Mouse (Mus musculus) kidney, adult 2 months (tissue): ENCODE measurements at regions not wholly inside any gene's neighbourhood (a gene's known extent, or its start where the extent isn't known, plus 50 kb on each side); places are given as distances from the start of the nearest gene placed in this dataset.

Experiments
- CTCF ChIP-seq: fragments of 200-500 bp; conservative IDR thresholded peaks from 2 replicates; pipeline ENCODE4 v1.5.1; 2011; ENCODE audit warnings: low read depth, mild to moderate bottlenecking, control low read depth, low read length, moderate library complexity, mixed read lengths; ENCODE audit not compliant: insufficient read depth, insufficient read length
- POLR2A ChIP-seq: fragments of 200-500 bp; IDR thresholded peaks from one replicate; pipeline ENCODE4 v1.6.1; 2011; ENCODE audit warnings: low read depth, low read length, control low read depth

DNA sequence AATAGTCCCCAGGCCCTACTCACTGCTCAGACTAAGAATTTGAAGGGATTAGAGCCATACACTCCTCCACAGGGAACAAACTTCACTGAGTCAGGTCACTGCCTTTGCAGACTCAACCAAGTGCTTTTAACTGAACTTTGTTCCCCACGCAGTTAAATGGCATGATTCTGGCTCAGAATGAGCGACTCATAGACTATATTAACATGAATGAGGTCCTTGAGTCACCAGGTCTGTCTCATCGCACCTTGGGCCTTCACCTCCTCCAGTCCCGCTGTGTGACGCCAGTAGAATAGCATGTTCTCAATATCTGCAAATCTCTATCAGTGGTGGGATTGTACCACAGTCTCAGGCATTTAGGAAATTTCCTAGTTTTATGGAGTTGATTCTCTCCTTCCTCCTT lies 153.1 kb downstream of the Pmp22 start:
- TF ChIP-seq CTCF (no peak), POLR2A (no peak)
